Mouse (Mus musculus): ENCODE data around the gene Cux2.

DNA sequence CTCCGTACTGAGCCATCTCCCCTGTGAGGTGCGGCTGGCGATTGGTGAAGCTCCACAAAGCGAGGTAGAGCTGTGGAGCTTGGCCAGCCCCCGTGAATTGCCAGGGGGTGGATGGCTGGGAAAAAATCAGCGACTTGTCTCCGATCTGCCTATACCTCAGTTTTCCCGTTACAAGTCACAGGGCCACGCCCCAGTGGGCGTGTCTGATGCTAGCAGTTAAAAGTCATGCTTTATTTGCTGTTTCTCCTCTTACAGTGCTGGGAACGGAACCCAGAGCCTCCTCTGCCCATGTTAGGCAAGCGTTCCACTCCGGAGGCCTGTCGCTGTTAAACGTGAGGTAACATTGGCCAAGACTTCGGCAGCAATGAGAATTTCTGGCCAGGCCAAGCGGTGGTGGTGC lies 144.2 kb downstream of the Cux2 start:
- no peak for TF ChIP-seq CTCF (IDR thresholded peaks at IDR 0.05; ENCODE audit: low read depth, low read length)
- TF ChIP-seq TAL1 (conservative IDR thresholded peaks at IDR 0.05; ENCODE audit: low read depth, low read length): no peak
- TF ChIP-seq GATA1 (IDR thresholded peaks at IDR 0.05; ENCODE audit: borderline replicate concordance, low read length): no peak
- TF ChIP-seq POLR2AphosphoS5 (IDR thresholded peaks at IDR 0.05; ENCODE audit: insufficient replicate concordance, low read depth, low read length): no peak

Measured in G1E (cell line).